Mouse (Mus musculus): ENCODE data around the gene Cldn14. TPM values are rescaled to one million over a fixed set of nuclear protein-coding genes. Genes with fewer than 3 reads are reported as not detected.

Cldn14 gene
- not detected in 2 replicates for polyA plus RNA-seq (2015; fragmentation: Nextera tagmentation; extraction: Ambion mirVana)

DNA sequence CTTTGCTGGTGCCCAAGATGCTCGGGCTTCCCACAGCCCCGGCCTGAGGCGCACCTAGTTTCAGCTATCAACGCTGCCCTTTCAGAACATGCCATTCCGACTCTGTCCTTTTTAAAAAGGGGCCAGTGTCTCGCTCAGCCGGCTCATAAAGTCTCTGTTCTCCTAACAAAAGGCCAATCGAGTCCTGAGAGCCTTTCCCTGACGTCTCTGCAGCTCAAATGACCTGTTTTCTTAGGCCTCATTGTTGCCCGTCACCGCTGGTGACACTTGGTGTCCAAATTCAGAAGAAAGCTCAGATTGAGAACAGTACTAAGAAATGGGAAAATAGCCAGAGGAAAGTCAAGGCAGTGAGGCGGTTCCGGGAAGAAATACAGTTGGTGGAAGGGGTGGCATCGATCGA is at the start of gene Cldn14:
Cldn14 (minus strand) TSS at position 101 of the 400 bp plus-strand sequence.
- H3K9ac ChIP-seq (replicated peaks) = no peak within 1 kb of the TSS
- H3K27me3 ChIP-seq (replicated peaks) = no peaks in the 10 kb centered on the region
- no peak within 1 kb of the TSS for H3K27ac ChIP-seq (replicated peaks)
- no peaks in the 10 kb centered on the region for H3K9me3 ChIP-seq (replicated peaks)
- no peak for ATAC-seq (ENCODE audit: low FRiP score)
- no peak within 1 kb of the TSS for H3K4me3 ChIP-seq (replicated peaks)
- peaks cover 11% of the 10 kb centered on the region for H3K4me1 ChIP-seq
- WGBS = 25% methylated on average over 15 of the region's 15 CpGs
- no peak within 1 kb of the TSS for H3K4me2 ChIP-seq
- no peaks in the 10 kb centered on the region for H3K36me3 ChIP-seq

DNA sequence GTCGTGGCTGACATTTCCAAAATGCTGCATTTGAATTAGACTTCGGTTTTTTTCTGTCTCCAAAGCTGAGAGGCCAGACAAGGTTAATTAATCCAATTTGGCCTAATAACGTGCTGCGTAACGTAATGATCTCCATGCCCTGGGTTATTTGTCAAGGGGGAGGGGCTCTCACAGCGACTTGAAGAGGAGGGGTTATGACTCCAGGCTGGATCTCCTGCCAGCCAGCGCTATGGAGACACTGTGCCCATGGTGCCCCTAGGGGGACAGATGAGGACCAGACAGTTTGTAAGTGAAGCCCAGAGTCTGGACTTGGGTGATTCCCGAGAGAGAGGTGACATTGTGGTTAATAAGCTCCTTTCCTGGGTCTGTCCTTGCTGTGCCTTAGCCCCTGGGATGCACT is 46.9 kb upstream of the Cldn14 start:
- H3K4me1 ChIP-seq = no peaks in the 10 kb centered on the region
- H3K9ac ChIP-seq (replicated peaks) = no peak overlapping the region
- H3K36me3 ChIP-seq = no peaks in the 10 kb centered on the region
- H3K4me2 ChIP-seq = no peak overlapping the region
- no peaks in the 10 kb centered on the region for H3K9me3 ChIP-seq (replicated peaks)
- H3K27ac ChIP-seq (replicated peaks) = no peak overlapping the region
- H3K4me3 ChIP-seq (replicated peaks) = no peak overlapping the region
- no peak for ATAC-seq (ENCODE audit: low FRiP score)
- 29% methylated on average over 8 of the region's 8 CpGs for WGBS
- H3K27me3 ChIP-seq (replicated peaks) = peaks cover 4% of the 10 kb centered on the region; the same call in 1 of the 2 replicates

DNA sequence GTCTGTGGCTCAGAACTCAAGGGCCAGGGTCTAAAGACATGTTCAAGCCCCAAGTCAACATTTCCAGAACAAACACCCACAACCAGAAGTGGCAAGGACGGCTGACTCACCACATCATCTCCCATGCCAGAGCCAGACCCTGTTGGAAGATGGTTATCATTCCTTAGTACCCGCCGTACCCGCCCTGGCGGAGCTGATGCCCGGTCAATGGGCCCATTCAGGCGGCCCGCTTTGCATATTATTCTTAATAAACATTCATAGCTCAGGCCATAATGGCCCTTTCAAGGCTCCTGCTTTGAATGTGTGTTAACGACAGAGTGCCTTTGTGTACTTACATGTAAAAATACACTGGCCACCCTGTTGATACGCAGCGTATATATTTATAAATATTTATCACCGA is 46.5 kb upstream of the Cldn14 start:
- no peak overlapping the region for H3K4me2 ChIP-seq
- no peaks in the 10 kb centered on the region for H3K4me1 ChIP-seq
- H3K36me3 ChIP-seq = no peaks in the 10 kb centered on the region
- no peak overlapping the region for H3K27ac ChIP-seq (replicated peaks)
- peaks cover 4% of the 10 kb centered on the region; the same call in 1 of the 2 replicates for H3K27me3 ChIP-seq (replicated peaks)
- ATAC-seq (ENCODE audit: low FRiP score) = no peak
- H3K9ac ChIP-seq (replicated peaks) = no peak overlapping the region
- H3K9me3 ChIP-seq (replicated peaks) = no peaks in the 10 kb centered on the region
- no peak overlapping the region for H3K4me3 ChIP-seq (replicated peaks)
- WGBS = 69% methylated on average over 12 of the region's 12 CpGs

DNA sequence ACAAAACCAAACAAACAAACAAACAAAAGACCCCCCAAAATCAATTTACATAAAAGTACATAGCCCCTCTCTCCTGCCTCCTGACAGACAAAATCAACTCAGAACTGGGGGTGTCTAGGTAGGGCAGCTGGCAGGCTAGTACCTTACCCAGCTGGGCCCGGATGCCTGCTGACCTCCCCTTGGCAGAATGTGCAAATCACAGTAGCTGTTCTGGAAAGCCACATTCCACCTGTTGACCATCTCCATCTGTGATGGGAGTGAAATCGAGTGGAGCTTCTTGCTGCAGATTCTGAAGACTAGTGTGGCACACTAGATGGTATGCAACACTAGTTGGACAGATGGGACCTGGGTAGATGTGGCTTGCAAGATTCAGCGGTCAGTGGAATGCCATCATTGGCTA is 41.7 kb upstream of the Cldn14 start:
- Histone ChIP-seq H3K27ac (replicated peaks) (no peak overlapping the region), H3K9me3 (replicated peaks) (no peaks in the 10 kb centered on the region), H3K4me2 (no peak overlapping the region), H3K9ac (replicated peaks) (no peak overlapping the region), H3K27me3 (replicated peaks) (peaks cover 4% of the 10 kb centered on the region; the same call in 1 of the 2 replicates), H3K4me1 (no peaks in the 10 kb centered on the region), H3K36me3 (no peaks in the 10 kb centered on the region), H3K4me3 (replicated peaks) (no peak overlapping the region)
- ATAC-seq (ENCODE audit: low FRiP score) = no peak
- WGBS = 88% methylated on average over 3 of the region's 3 CpGs

DNA sequence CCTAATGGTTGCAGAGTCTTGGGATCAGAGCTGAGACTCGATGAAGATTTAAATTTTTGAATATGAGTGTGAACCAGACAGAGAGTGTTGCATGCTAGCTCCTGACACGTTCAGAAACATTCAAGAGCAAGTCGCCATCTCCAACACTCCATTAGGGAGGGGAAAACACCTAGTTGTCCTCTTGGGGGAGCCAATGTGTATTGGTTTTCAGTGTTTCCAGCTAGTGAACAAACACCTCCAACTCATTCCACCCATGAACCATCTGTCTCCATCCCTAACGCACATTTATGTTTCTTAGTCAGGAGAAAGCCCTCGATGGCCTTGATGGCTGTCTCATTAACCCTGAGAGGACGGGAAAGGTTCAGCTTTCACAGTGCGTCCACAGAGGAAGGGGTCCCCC is 36.4 kb upstream of the Cldn14 start:
- Histone ChIP-seq H3K4me3 (replicated peaks) (no peak overlapping the region), H3K4me2 (no peak overlapping the region), H3K27me3 (replicated peaks) (peaks cover 14% of the 10 kb centered on the region; the same call in 1 of the 2 replicates), H3K36me3 (no peaks in the 10 kb centered on the region), H3K9me3 (replicated peaks) (no peaks in the 10 kb centered on the region), H3K27ac (replicated peaks) (no peak overlapping the region), H3K4me1 (peaks cover 12% of the 10 kb centered on the region; the same call in 1 of the 2 replicates), H3K9ac (replicated peaks) (no peak overlapping the region)
- 58% methylated on average over 7 of the region's 7 CpGs for WGBS
- ATAC-seq (ENCODE audit: low FRiP score) = no peak

DNA sequence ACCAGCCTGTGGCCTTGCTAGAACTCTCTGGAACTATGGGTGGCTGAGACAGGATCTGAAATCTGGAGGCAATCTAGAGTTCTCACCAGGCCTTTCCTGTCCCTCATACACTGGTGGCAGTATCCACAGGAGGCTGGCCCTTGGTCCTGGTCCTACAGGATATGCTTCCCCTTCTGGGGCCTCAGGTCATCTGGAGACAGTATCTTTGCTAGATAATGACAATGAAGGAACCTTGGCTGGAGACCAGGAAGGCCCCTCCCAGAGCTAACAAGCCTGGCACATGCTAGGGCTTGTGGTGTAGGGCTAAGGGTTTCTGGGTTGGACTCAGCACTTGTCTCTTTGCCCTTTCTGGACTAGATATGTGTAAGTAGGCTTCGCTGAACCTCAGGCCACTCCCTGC is 35.2 kb upstream of the Cldn14 start:
- Histone ChIP-seq H3K36me3 (no peaks in the 10 kb centered on the region), H3K27me3 (replicated peaks) (peaks cover 21% of the 10 kb centered on the region), H3K27ac (replicated peaks) (no peak overlapping the region), H3K9ac (replicated peaks) (no peak overlapping the region), H3K4me3 (replicated peaks) (no peak overlapping the region), H3K4me2 (no peak overlapping the region), H3K4me1 (peaks cover 12% of the 10 kb centered on the region; the same call in 1 of the 2 replicates), H3K9me3 (replicated peaks) (no peaks in the 10 kb centered on the region)
- no peak for ATAC-seq (ENCODE audit: low FRiP score)
- WGBS = 96% methylated on average over 1 of the region's 1 CpGs

DNA sequence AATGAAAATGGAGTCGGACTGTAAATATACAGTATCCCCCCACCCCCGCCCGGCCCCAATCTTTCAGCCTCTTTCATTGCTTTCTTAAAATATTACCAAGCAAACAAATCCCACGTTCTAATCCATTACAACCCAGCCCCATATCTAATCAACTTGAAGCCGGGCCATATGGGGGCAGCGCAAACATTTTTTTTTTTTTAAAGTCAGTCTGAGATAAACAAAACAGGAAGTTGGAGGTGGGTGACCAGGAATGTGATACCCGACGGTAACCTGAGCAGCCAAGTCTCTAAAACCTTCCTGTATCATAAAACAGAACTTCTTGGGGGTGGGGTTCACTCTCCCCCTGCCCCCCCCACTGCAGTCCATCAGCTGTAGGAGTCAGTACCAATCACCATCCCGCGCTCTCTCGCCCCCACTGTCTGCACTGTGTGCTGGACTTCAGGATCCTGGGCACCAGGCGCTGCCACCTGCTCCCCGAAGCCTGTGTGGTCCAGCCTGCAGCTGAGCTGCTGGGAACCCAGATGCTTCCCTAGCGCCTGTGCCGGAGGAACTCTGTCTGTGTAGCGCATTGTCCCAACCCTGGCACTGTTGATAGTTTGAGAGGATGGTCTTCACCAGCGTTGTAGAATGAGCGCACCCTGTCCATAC is 32.6 kb upstream of the Cldn14 start:
- no peak overlapping the region for H3K4me3 ChIP-seq (replicated peaks)
- H3K27me3 ChIP-seq (replicated peaks) = peaks cover 26% of the 10 kb centered on the region
- H3K9ac ChIP-seq (replicated peaks) = no peak overlapping the region
- H3K9me3 ChIP-seq (replicated peaks) = no peaks in the 10 kb centered on the region
- H3K27ac ChIP-seq (replicated peaks) = no peak overlapping the region
- H3K4me1 ChIP-seq = peaks cover 12% of the 10 kb centered on the region; the same call in 1 of the 2 replicates
- ATAC-seq (ENCODE audit: low FRiP score) = no peak
- no peaks in the 10 kb centered on the region for H3K36me3 ChIP-seq
- WGBS = 60% methylated on average over 18 of the region's 18 CpGs
- H3K4me2 ChIP-seq = no peak overlapping the region

DNA sequence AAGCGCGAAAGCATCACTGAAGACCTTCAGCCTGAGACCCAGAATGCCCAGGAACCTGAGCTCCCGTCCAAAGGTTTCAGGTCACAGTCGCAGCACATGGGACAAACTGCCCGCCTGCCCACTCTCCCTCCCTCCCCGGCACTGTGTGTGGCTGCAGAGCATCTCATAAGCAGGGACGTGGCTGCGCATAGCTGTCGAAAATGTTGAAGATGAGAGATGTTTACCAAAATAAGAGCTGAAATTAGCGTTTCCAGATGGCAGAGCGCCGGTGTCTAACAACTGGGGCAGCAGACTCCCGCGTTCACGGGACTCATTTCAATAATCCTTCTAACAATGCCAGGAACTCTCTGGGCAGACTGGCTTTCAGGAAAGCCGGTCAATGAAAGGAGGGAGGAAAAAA is 31.8 kb upstream of the Cldn14 start:
- Histone ChIP-seq H3K27me3 (replicated peaks) (peaks cover 26% of the 10 kb centered on the region), H3K9me3 (replicated peaks) (no peaks in the 10 kb centered on the region), H3K27ac (replicated peaks) (no peak overlapping the region), H3K4me1 (peaks cover 12% of the 10 kb centered on the region; the same call in 1 of the 2 replicates), H3K9ac (replicated peaks) (no peak overlapping the region), H3K36me3 (no peaks in the 10 kb centered on the region), H3K4me3 (replicated peaks) (no peak overlapping the region), H3K4me2 (no peak overlapping the region; the same call in 1 of the 2 replicates)
- WGBS = 35% methylated on average over 16 of the region's 16 CpGs
- no peak for ATAC-seq (ENCODE audit: low FRiP score)

DNA sequence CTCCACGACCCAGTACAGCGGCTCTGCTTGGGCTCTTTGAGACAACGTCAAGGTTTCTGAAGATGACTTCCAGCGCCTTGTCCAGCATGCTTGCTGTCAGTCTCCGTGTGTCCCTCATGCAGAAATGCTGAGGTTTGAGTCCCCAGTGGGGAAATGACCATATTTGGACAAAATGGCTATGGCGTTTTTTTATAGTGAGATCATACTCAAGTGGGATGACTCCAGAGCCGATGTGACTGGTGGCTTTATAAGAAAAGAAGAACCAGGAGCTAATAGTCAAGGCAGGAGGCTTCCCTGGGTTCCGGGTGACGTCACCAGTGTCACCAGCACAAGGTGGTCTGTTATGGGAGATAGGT is 30.3 kb upstream of the Cldn14 start:
- no peak for ATAC-seq (ENCODE audit: low FRiP score)

DNA sequence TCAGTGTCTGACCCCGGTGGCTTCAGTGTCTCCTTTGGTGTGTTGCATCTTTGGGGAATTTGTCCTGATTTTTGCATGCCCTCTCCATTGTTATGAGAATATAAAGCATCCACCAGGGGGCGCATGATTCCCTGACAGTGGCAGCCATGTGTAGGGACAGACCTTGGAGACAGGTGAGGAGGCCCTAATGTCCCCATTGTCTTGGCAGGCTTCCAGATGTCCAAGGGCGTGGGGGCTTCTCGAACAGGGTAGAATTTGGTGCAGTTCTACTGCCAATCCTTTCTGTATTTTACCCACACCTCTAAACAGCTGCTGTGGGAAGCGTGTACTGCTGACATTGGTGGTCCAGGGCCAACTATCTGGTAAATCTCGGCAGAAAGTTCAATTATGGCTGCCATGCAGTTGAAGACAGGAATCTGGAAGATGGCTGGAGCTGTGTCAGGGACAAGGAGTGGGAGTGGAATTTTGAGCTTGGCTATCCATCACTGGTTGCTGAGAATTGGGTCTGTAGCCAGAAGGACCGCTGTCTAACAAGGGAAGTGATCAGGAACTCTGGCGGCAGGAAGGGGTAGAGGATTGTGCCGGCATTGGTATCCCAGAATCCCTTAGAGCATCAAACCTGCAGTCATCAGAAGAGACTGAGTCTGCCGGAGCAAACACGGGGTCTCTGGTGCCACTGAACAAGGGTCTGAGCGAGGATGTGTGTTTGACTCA is 29.8 kb upstream of the Cldn14 start:
- no peak for ATAC-seq (ENCODE audit: low FRiP score)
- Histone ChIP-seq H3K9me3 (replicated peaks) (no peaks in the 10 kb centered on the region), H3K4me3 (replicated peaks) (no peak overlapping the region), H3K36me3 (no peaks in the 10 kb centered on the region), H3K27me3 (replicated peaks) (peaks cover 21% of the 10 kb centered on the region), H3K4me2 (no peak overlapping the region), H3K4me1 (peaks cover 12% of the 10 kb centered on the region; the same call in 1 of the 2 replicates), H3K27ac (replicated peaks) (no peak overlapping the region), H3K9ac (replicated peaks) (no peak overlapping the region)
- 69% methylated on average over 12 of the region's 12 CpGs for WGBS

More for the DNA sequence above, 30.3 kb upstream of the Cldn14 start:
- Histone ChIP-seq H3K4me1 (peaks cover 12% of the 10 kb centered on the region; the same call in 1 of the 2 replicates), H3K9ac (replicated peaks) (no peak overlapping the region), H3K9me3 (replicated peaks) (no peaks in the 10 kb centered on the region), H3K4me2 (no peak overlapping the region), H3K27ac (replicated peaks) (no peak overlapping the region), H3K4me3 (replicated peaks) (no peak overlapping the region), H3K36me3 (no peaks in the 10 kb centered on the region), H3K27me3 (replicated peaks) (peaks cover 25% of the 10 kb centered on the region)
- 91% methylated on average over 9 of the region's 9 CpGs for WGBS

DNA sequence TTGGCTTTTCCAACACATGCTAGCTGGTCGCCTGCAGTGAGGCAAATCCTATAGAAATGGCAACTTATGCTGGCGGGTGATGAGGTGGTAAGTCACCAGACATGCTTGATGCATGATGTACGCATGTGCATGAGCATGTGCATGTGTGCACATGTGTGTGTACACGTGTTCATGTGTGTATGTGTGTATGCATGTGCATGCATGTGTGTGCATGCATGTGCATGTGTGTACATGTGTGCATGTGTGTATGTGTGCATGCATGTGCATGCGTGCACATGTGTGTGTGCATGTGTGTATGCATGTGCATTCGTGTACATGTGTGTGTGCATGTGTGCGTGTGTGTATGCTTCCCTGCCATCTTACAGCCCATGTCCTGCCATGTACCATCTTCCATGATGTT is 28.6 kb upstream of the Cldn14 start:
- Histone ChIP-seq H3K4me1 (peaks cover 12% of the 10 kb centered on the region; the same call in 1 of the 2 replicates), H3K27me3 (replicated peaks) (peaks cover 21% of the 10 kb centered on the region), H3K4me3 (replicated peaks) (no peak overlapping the region), H3K36me3 (no peaks in the 10 kb centered on the region), H3K9ac (replicated peaks) (no peak overlapping the region), H3K27ac (replicated peaks) (no peak overlapping the region), H3K4me2 (no peak overlapping the region), H3K9me3 (replicated peaks) (no peaks in the 10 kb centered on the region)
- ATAC-seq (ENCODE audit: low FRiP score) = no peak
- WGBS = 92% methylated on average over 7 of the region's 7 CpGs

DNA sequence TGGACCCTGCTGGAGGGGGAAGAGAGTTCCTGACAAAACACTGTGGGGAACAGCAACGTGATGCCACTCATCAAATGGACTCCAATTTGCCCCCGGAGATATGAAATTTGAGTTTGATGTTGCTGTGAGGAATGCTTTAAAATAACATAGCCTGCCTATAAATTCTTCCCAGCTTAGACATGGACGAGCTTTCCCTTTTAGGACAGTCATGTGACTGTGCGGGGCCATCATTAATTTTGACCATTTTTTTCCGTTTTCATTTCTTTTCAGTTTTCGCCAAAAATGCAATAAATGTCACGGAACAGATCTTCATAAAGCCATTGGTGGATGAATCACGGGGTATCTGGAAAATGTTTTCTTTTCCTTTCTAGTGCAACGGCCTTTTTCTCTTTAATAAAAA is 25.5 kb upstream of the Cldn14 start:
- H3K4me2 ChIP-seq = no peak overlapping the region
- H3K4me3 ChIP-seq (replicated peaks) = no peak overlapping the region
- WGBS = 74% methylated on average over 9 of the region's 9 CpGs
- no peaks in the 10 kb centered on the region for H3K36me3 ChIP-seq
- ATAC-seq (ENCODE audit: low FRiP score) = no peak
- H3K27ac ChIP-seq (replicated peaks) = no peak overlapping the region
- no peaks in the 10 kb centered on the region for H3K4me1 ChIP-seq
- no peak overlapping the region for H3K9ac ChIP-seq (replicated peaks)
- H3K27me3 ChIP-seq (replicated peaks) = peaks cover 8% of the 10 kb centered on the region; the same call in 1 of the 2 replicates
- H3K9me3 ChIP-seq (replicated peaks) = no peaks in the 10 kb centered on the region
